Mouse (Mus musculus): ENCODE data around the gene Polr2e. TPM values are rescaled to one million over a fixed set of nuclear protein-coding genes. Genes with fewer than 3 reads are reported as not detected.

Polr2e gene
- total RNA-seq, 2 experiments from 2014 or later: 86.3 to 94.3 TPM

- no peak for DNase-seq (ENCODE audit: low spot score in 2 of 2)
Observed at GRCm38 (mm10) chr10:79991099-79991498, 48.5 kb downstream of the Polr2e start.

- DNase-seq (ENCODE audit: low spot score in 2 of 2): no peak
Observed at GRCm38 (mm10) chr10:79989870-79990269, 49.7 kb downstream of the Polr2e start.

GRCm38 (mm10) chr10:79989272-79989786, 50.3 kb downstream of the Polr2e start:
- no peak for DNase-seq (ENCODE audit: low spot score in 2 of 2)

GRCm38 (mm10) chr10:79988506-79989271, 50.9 kb downstream of the Polr2e start, which contains the start of gene Cnn2:
Gene Cnn2, plus strand, starts transcription at chr10:79988584.
- DNase-seq (ENCODE audit: low spot score in 2 of 2): peak; percentile 49 to 63

GRCm38 (mm10) chr10:79987771-79988505, 51.7 kb downstream of the Polr2e start:
- no peak for DNase-seq (ENCODE audit: low spot score in 2 of 2)

GRCm38 (mm10) chr10:79986963-79987362, 52.6 kb downstream of the Polr2e start:
- DNase-seq (ENCODE audit: low spot score in 2 of 2): peak; percentile 74 to 86

- DNase-seq (ENCODE audit: low spot score in 2 of 2): peak; percentile 54 to 60
Observed at GRCm38 (mm10) chr10:79986232-79986878, 53.2 kb downstream of the Polr2e start.

Other genes starting within 250 kb of the Polr2e start
- gene Prss57, start 248.8 kb downstream of the Polr2e start, total RNA-seq (2021): not detected
- 10 to 100 TPM; 59.4 to 62.2 TPM for gene Palm, start 246.2 kb downstream of the Polr2e start, total RNA-seq (2021)
- under 1 TPM; 0.60 to 0.74 TPM for gene Misp, start 218.8 kb downstream of the Polr2e start, total RNA-seq (2021)
- 100 to 1,000 TPM; 301 to 357 TPM for gene Ptbp1, start 185.4 kb downstream of the Polr2e start, total RNA-seq (2021)
- 1 to 10 TPM in 1 of 2 experiments, not detected in 1; 1.1 TPM for gene Prtn3, start 165.3 kb downstream of the Polr2e start, total RNA-seq (2021)
- 1 to 10 TPM; 1.4 to 2.8 TPM for gene Plppr3, start 165.2 kb downstream of the Polr2e start, total RNA-seq (2021)
- gene Elane, start 153.5 kb downstream of the Polr2e start, total RNA-seq (2021): not detected
- gene Cfd, start 148.9 kb downstream of the Polr2e start, total RNA-seq (2021): 1,000 to 10,000 TPM; 1,757 to 2,495 TPM
- 10 to 100 TPM; 32.7 to 40.7 TPM for gene Med16, start 130.9 kb downstream of the Polr2e start, total RNA-seq (2021)
- gene Gm26602, start 128.9 kb downstream of the Polr2e start, total RNA-seq (2021): not detected
- gene Kiss1r, start 122.8 kb downstream of the Polr2e start, total RNA-seq (2021): 1 to 10 TPM; 1.0 to 2.2 TPM
- 100 to 1,000 TPM in 1 of 2 experiments, 10 to 100 TPM in 1; 92.0 to 107 TPM for gene R3hdm4, start 118.6 kb downstream of the Polr2e start, total RNA-seq (2021)
- gene Arid3a, start 112.8 kb downstream of the Polr2e start, total RNA-seq (2021): 1 to 10 TPM; 3.6 to 4.3 TPM
- 10 to 100 TPM; 37.2 to 40.1 TPM for gene Wdr18, start 79.6 kb downstream of the Polr2e start, total RNA-seq (2021)
- under 1 TPM in 1 of 2 experiments, not detected in 1; 0.19 TPM for gene Grin3b, start 69.1 kb downstream of the Polr2e start, total RNA-seq (2021)
- gene Tmem259, start 55.5 kb downstream of the Polr2e start, total RNA-seq (2021): 100 to 1,000 TPM; 140 to 144 TPM
- gene Cnn2, start 51.2 kb downstream of the Polr2e start, total RNA-seq (2021): 10 to 100 TPM; 28.5 to 49.0 TPM
- 10 to 100 TPM; 20.6 to 22.3 TPM for gene Abca7, start 43.3 kb downstream of the Polr2e start, total RNA-seq (2021)
- 1 to 10 TPM; 5.5 to 7.3 TPM for gene Arhgap45, start 23.1 kb downstream of the Polr2e start, total RNA-seq (2021)
- 1,000 to 10,000 TPM; 1,091 to 1,886 TPM for gene Gpx4, start 7.4 kb upstream of the Polr2e start, total RNA-seq (2021)
- gene Sbno2, start 65.8 kb upstream of the Polr2e start, total RNA-seq (2021): 10 to 100 TPM; 31.0 to 41.4 TPM
- gene Stk11, start 76.0 kb upstream of the Polr2e start, total RNA-seq (2021): 100 to 1,000 TPM; 154 to 158 TPM
- 1,000 to 10,000 TPM in 1 of 2 experiments, 100 to 1,000 TPM in 1; 593 to 1,133 TPM for gene Atp5d, start 98.8 kb upstream of the Polr2e start, total RNA-seq (2021)
- 100 to 1,000 TPM; 129 to 266 TPM for gene Cbarp, start 101.0 kb upstream of the Polr2e start, total RNA-seq (2021)
- gene Midn, start 108.5 kb upstream of the Polr2e start, total RNA-seq (2021): 10 to 100 TPM; 64.8 to 82.0 TPM
- 10 to 100 TPM; 34.7 to 46.3 TPM for gene Cirbp, start 126.2 kb upstream of the Polr2e start, total RNA-seq (2021)
- gene 1600002K03Rik, start 133.1 kb upstream of the Polr2e start, total RNA-seq (2021): 10 to 100 TPM; 14.7 to 16.6 TPM
- 1 to 10 TPM; 1.3 to 2.1 TPM for gene Efna2, start 139.7 kb upstream of the Polr2e start, total RNA-seq (2021)
- 10 to 100 TPM; 17.4 to 18.4 TPM for gene Mum1, start 186.6 kb upstream of the Polr2e start, total RNA-seq (2021)
- 100 to 1,000 TPM; 294 to 370 TPM for gene Ndufs7, start 209.3 kb upstream of the Polr2e start, total RNA-seq (2021)
- 100 to 1,000 TPM; 146 to 236 TPM for gene Gamt, start 221.2 kb upstream of the Polr2e start, total RNA-seq (2021)
- gene Dazap1, start 221.7 kb upstream of the Polr2e start, total RNA-seq (2021): 100 to 1,000 TPM in 1 of 2 experiments, 10 to 100 TPM in 1; 90.2 to 100 TPM

Data from adrenal gland, adult 18-20 months (tissue).